Mouse (Mus musculus) intestine, postnatal 0 days (tissue): Measurements from ENCODE around the gene Lpcat1. TPM values are rescaled to one million over a fixed set of nuclear protein-coding genes. Genes with fewer than 3 reads are reported as not detected.

ENCODE experiments used
- ATAC-seq: fragments of 200-750 bp; cut with Nextera tagmentation; 2 replicates; pipeline ENCODE4 v1.8.0; 2017; ENCODE audit warnings: mild to moderate bottlenecking, moderate TSS enrichment, moderate library complexity
- H3K27ac ChIP-seq: fragments of 300-500 bp; sonication (generic); 2 replicates; pipeline ENCODE4 v1.5.1; 2014; ENCODE audit warnings: mild to moderate bottlenecking, low read depth, low read length, moderate library complexity
- H3K27me3 ChIP-seq: fragments of 300-500 bp; sonication (generic); replicated peaks from 2 replicates; pipeline ENCODE4 v1.6.1; 2014; ENCODE audit warnings: low read length, mixed read lengths; ENCODE audit not compliant: control insufficient read depth, insufficient read depth
- H3K36me3 ChIP-seq: fragments of 300-500 bp; sonication (generic); 2 replicates; pipeline ENCODE4 v1.6.1; 2014; ENCODE audit warnings: mild to moderate bottlenecking, moderate library complexity; ENCODE audit not compliant: control insufficient read depth, insufficient read depth
- H3K4me1 ChIP-seq: fragments of 300-500 bp; sonication (generic); replicated peaks from 2 replicates; pipeline ENCODE4 v1.6.1; 2014; ENCODE audit warnings: antibody characterized with exemption, low read length, mixed read lengths; ENCODE audit not compliant: control insufficient read depth, insufficient read depth
- H3K4me2 ChIP-seq: fragments of 300-500 bp; sonication (generic); replicated peaks from 2 replicates; pipeline ENCODE4 v1.6.1; 2014; ENCODE audit warnings: low read depth, mild to moderate bottlenecking, moderate library complexity
- H3K4me3 ChIP-seq: fragments of 300-500 bp; sonication (generic); 2 replicates; pipeline ENCODE4 v1.5.1; 2014; ENCODE audit warnings: low read depth, low read length
- H3K9ac ChIP-seq: fragments of 300-500 bp; sonication (generic); 2 replicates; pipeline ENCODE4 v1.6.1; 2014; ENCODE audit warnings: mild to moderate bottlenecking, low read depth, low read length
- H3K9me3 ChIP-seq: fragments of 300-500 bp; sonication (generic); 2 replicates; pipeline ENCODE4 v1.6.1; 2016; ENCODE audit warnings: mixed run types; ENCODE audit not compliant: control insufficient read depth
- CTCF ChIP-seq: sonication (generic); IDR thresholded peaks from 2 replicates; pipeline ENCODE4 v1.5.1; 2016; ENCODE audit warnings: low read depth, mild to moderate bottlenecking, control low read depth, antibody characterized with exemption, moderate library complexity
- WGBS: fragments of 180-500 bp; shearing (Covaris S2); extraction: QIAGEN DNeasy Blood & Tissue Kit; methylation state at CpG from one replicate; pipeline ENCODE4 v1.1.7; 2014; 5-methylcytosine and 5-hydroxymethylcytosine counted together
- polyA plus RNA-seq: library from polyadenylated mRNA; unstranded; fragments of >200 nt; fragmentation: Nextera tagmentation; extraction: Ambion mirVana; gene quantifications from 2 replicates; pipeline ENCODE4 v1.2.1, GENCODE M21; 2015

Lpcat1 gene
- polyA plus RNA-seq, 1 experiment from 2014 or later = 8.2 TPM

- no peak overlapping the region for H3K4me3 ChIP-seq
- no peaks in the 10 kb centered on the region for H3K4me1 ChIP-seq
- no peaks in the 10 kb centered on the region for H3K9me3 ChIP-seq
- H3K27me3 ChIP-seq = no peaks in the 10 kb centered on the region
- H3K27ac ChIP-seq = no peak overlapping the region
- no peak overlapping the region for H3K9ac ChIP-seq
- no peak for ATAC-seq
- TF ChIP-seq CTCF = no peak
- H3K4me2 ChIP-seq = no peak overlapping the region
- 88% methylated on average over 5 of the region's 5 CpGs for WGBS
- H3K36me3 ChIP-seq = no peaks in the 10 kb centered on the region
These were observed 9.3 kb downstream of the Lpcat1 start for GRCm38 (mm10) chr13:73476259-73476658.

- no peaks in the 10 kb centered on the region for H3K4me1 ChIP-seq
- 78% methylated on average over 8 of the region's 8 CpGs for WGBS
- no peak overlapping the region for H3K27ac ChIP-seq
- no peaks in the 10 kb centered on the region for H3K36me3 ChIP-seq
- H3K9ac ChIP-seq = no peak overlapping the region
- no peaks in the 10 kb centered on the region for H3K9me3 ChIP-seq
- no peaks in the 10 kb centered on the region for H3K27me3 ChIP-seq
- H3K4me2 ChIP-seq = no peak overlapping the region
- no peak for ATAC-seq
- no peak overlapping the region for H3K4me3 ChIP-seq
- TF ChIP-seq CTCF = no peak
These were observed 9.8 kb downstream of the Lpcat1 start for GRCm38 (mm10) chr13:73476796-73477195.

- WGBS = 87% methylated on average over 2 of the region's 2 CpGs
- no peak overlapping the region for H3K4me3 ChIP-seq
- no peaks in the 10 kb centered on the region for H3K4me1 ChIP-seq
- H3K9me3 ChIP-seq = no peaks in the 10 kb centered on the region
- ATAC-seq = no peak
- H3K27me3 ChIP-seq = no peaks in the 10 kb centered on the region
- H3K36me3 ChIP-seq = no peaks in the 10 kb centered on the region
- no peak overlapping the region for H3K27ac ChIP-seq
- H3K9ac ChIP-seq = no peak overlapping the region
- no peak for TF ChIP-seq CTCF
- H3K4me2 ChIP-seq = no peak overlapping the region
These were observed 10.8 kb downstream of the Lpcat1 start for GRCm38 (mm10) chr13:73477841-73478240.

- Histone ChIP-seq H3K4me1 (no peaks in the 10 kb centered on the region), H3K9me3 (no peaks in the 10 kb centered on the region), H3K36me3 (no peaks in the 10 kb centered on the region), H3K4me2 (no peak overlapping the region), H3K27me3 (no peaks in the 10 kb centered on the region), H3K9ac (no peak overlapping the region), H3K27ac (no peak overlapping the region), H3K4me3 (no peak overlapping the region)
- ATAC-seq = no peak
- no peak for TF ChIP-seq CTCF
- WGBS = 71% methylated on average over 7 of the region's 7 CpGs
These were observed 15.5 kb downstream of the Lpcat1 start for GRCm38 (mm10) chr13:73482476-73482875.

GRCm38 (mm10) chr13:73483331-73483730 lies 16.3 kb downstream of the Lpcat1 start:
- Histone ChIP-seq H3K36me3 (no peaks in the 10 kb centered on the region), H3K4me3 (no peak overlapping the region), H3K4me1 (no peaks in the 10 kb centered on the region), H3K27ac (no peak overlapping the region), H3K9ac (no peak overlapping the region), H3K9me3 (no peaks in the 10 kb centered on the region), H3K4me2 (no peak overlapping the region), H3K27me3 (no peaks in the 10 kb centered on the region)
- TF ChIP-seq CTCF = no peak
- 94% methylated on average over 6 of the region's 6 CpGs for WGBS
- ATAC-seq = no peak

- TF ChIP-seq CTCF = no peak
- Histone ChIP-seq H3K4me2 (no peak overlapping the region), H3K27me3 (no peaks in the 10 kb centered on the region), H3K9ac (no peak overlapping the region), H3K27ac (no peak overlapping the region), H3K36me3 (no peaks in the 10 kb centered on the region; the same call in 1 of the 2 replicates), H3K9me3 (no peaks in the 10 kb centered on the region), H3K4me1 (no peaks in the 10 kb centered on the region), H3K4me3 (no peak overlapping the region)
- no peak for ATAC-seq
- WGBS = 46% methylated on average over 5 of the region's 5 CpGs
These were observed 17.2 kb downstream of the Lpcat1 start for GRCm38 (mm10) chr13:73484171-73484570.

GRCm38 (mm10) chr13:73488105-73488504 lies 21.1 kb downstream of the Lpcat1 start:
- H3K36me3 ChIP-seq = peaks cover 7% of the 10 kb centered on the region

More at GRCm38 (mm10) chr13:73488105-73488504, 21.1 kb downstream of the Lpcat1 start:
- H3K27me3 ChIP-seq = no peaks in the 10 kb centered on the region
- H3K9ac ChIP-seq = no peak overlapping the region
- no peaks in the 10 kb centered on the region for H3K9me3 ChIP-seq
- H3K4me1 ChIP-seq = no peaks in the 10 kb centered on the region
- H3K27ac ChIP-seq = no peak overlapping the region
- TF ChIP-seq CTCF = no peak
- no peak for ATAC-seq
- H3K4me3 ChIP-seq = no peak overlapping the region
- no peak overlapping the region for H3K4me2 ChIP-seq
- WGBS = 60% methylated on average over 3 of the region's 3 CpGs
